Mouse (Mus musculus): ENCODE measurements around the gene Ipo5. TPM values are rescaled to one million over a fixed set of nuclear protein-coding genes. Genes with fewer than 3 reads are reported as not detected.
A peak's percentile ranks its signal among the peaks of the same experiment; 100 is the strongest.

Gene Ipo5
- polyA plus RNA-seq, 1 experiment from 2014 or later, result 74.7 TPM

DNA sequence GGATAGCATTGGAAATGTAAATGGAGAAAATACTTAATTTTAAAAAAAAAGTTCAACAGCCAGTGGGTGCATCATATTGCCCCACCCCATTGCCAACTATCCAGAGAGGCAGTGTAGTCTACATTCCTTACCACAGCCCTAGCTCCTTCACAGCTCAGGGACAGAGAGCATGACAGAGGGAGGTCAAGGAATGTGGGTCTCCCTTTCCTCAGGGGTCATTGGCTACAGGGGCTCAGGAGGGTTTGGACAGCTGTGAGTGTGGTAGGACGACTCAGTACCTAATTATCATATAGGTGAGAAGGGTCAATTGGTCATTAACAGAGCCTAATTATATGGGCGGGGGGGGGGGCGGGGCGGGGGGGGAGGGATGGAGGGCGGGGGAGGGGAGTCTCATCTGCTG lies 30.4 kb upstream of the Ipo5 start:
- no peak overlapping the region for H3K4me3 ChIP-seq
- no peak overlapping the region for H3K9ac ChIP-seq
- WGBS, result 32% methylated on average over 2 of the region's 5 CpGs
- H3K9me3 ChIP-seq, result no peaks in the 10 kb centered on the region
- no peak overlapping the region for H3K4me2 ChIP-seq
- ATAC-seq (ENCODE audit: insufficient number of reproducible peaks, low FRiP score, low TSS enrichment, low read depth), result no peak
- no peaks in the 10 kb centered on the region for H3K4me1 ChIP-seq
- no peaks in the 10 kb centered on the region for H3K36me3 ChIP-seq
- no peaks in the 10 kb centered on the region for H3K27me3 ChIP-seq
- H3K27ac ChIP-seq, result no peak overlapping the region

GRCm38 (mm10) chr14:120881054-120881453 lies 30.0 kb upstream of the Ipo5 start:
- Histone ChIP-seq H3K9ac (no peak overlapping the region), H3K27ac (no peak overlapping the region), H3K4me3 (no peak overlapping the region), H3K4me2 (no peak overlapping the region), H3K9me3 (no peaks in the 10 kb centered on the region), H3K36me3 (no peaks in the 10 kb centered on the region), H3K4me1 (no peaks in the 10 kb centered on the region), H3K27me3 (no peaks in the 10 kb centered on the region)
- 77% methylated on average over 9 of the region's 9 CpGs for WGBS
- ATAC-seq (ENCODE audit: insufficient number of reproducible peaks, low FRiP score, low TSS enrichment, low read depth), result no peak

GRCm38 (mm10) chr14:120888681-120889080 lies 22.3 kb upstream of the Ipo5 start:
- Histone ChIP-seq H3K9ac (no peak overlapping the region), H3K4me3 (no peak overlapping the region), H3K4me1 (no peaks in the 10 kb centered on the region), H3K9me3 (no peaks in the 10 kb centered on the region), H3K27me3 (no peaks in the 10 kb centered on the region), H3K27ac (no peak overlapping the region), H3K36me3 (no peaks in the 10 kb centered on the region), H3K4me2 (no peak overlapping the region)
- ATAC-seq (ENCODE audit: insufficient number of reproducible peaks, low FRiP score, low TSS enrichment, low read depth), result no peak
- 81% methylated on average over 11 of the region's 11 CpGs for WGBS

DNA sequence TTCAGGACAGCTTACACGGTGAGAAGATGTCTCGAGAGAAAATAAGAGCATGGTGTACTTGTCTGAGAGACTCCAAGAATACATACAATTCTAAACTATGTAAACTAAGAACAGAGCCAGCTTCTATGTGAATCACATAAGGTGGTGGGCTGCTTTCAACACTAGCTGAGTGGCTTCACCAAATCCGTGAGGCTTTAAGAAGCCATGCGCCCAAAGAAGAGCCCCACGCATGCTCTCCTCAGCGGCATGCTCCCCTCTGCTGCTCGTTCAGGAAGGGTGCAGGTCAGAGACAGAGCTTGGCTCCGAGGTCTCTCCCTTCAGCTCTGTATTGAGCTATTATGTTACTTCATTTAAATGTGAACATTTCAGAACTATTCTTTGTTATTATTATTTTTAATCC lies 18.7 kb upstream of the Ipo5 start:
- Histone ChIP-seq H3K27ac (no peak overlapping the region), H3K9ac (no peak overlapping the region), H3K4me3 (no peak overlapping the region), H3K4me2 (no peak overlapping the region), H3K9me3 (no peaks in the 10 kb centered on the region), H3K36me3 (no peaks in the 10 kb centered on the region), H3K27me3 (no peaks in the 10 kb centered on the region), H3K4me1 (no peaks in the 10 kb centered on the region)
- 76% methylated on average over 8 of the region's 8 CpGs for WGBS
- no peak for ATAC-seq (ENCODE audit: insufficient number of reproducible peaks, low FRiP score, low TSS enrichment, low read depth)

DNA sequence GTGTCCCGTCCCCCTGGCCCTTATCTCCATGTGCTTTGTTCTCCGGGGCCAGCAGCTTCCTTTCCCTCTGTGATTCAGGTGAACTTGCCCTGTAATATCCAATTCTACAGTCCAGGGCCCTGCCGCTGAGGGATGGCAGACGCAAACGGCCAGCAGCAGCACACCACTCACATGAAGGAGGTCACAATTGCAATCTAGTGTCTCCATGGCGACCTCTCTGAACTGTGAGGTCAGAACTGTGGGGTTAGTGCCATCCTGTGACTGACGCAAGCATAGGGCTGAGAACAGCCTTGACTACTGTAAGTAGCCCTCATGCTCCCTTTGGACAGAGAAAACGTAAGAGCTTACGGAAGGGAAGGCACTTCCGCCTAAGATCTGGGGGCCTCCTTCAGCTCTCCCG lies 14.4 kb upstream of the Ipo5 start:
- Histone ChIP-seq H3K4me2 (no peak overlapping the region), H3K27me3 (no peaks in the 10 kb centered on the region), H3K9ac (no peak overlapping the region), H3K4me1 (no peaks in the 10 kb centered on the region), H3K27ac (no peak overlapping the region), H3K36me3 (no peaks in the 10 kb centered on the region), H3K4me3 (no peak overlapping the region), H3K9me3 (no peaks in the 10 kb centered on the region)
- no peak for ATAC-seq (ENCODE audit: insufficient number of reproducible peaks, low FRiP score, low TSS enrichment, low read depth)
- 81% methylated on average over 11 of the region's 11 CpGs for WGBS

- H3K4me2 ChIP-seq, result no peak overlapping the region
- no peak for ATAC-seq (ENCODE audit: insufficient number of reproducible peaks, low FRiP score, low TSS enrichment, low read depth)
- H3K9ac ChIP-seq, result no peak overlapping the region
- H3K9me3 ChIP-seq, result no peaks in the 10 kb centered on the region
- 82% methylated on average over 3 of the region's 3 CpGs for WGBS
- H3K36me3 ChIP-seq, result no peaks in the 10 kb centered on the region
- H3K4me1 ChIP-seq, result no peaks in the 10 kb centered on the region
- H3K27me3 ChIP-seq, result no peaks in the 10 kb centered on the region
- H3K4me3 ChIP-seq, result no peak overlapping the region
- no peak overlapping the region for H3K27ac ChIP-seq
Measured at GRCm38 (mm10) chr14:120898876-120899275, 12.1 kb upstream of the Ipo5 start.

- Histone ChIP-seq H3K27me3 (no peaks in the 10 kb centered on the region), H3K36me3 (no peaks in the 10 kb centered on the region), H3K9me3 (no peaks in the 10 kb centered on the region), H3K9ac (no peak overlapping the region), H3K4me2 (no peak overlapping the region), H3K4me3 (no peak overlapping the region), H3K4me1 (peaks cover 13% of the 10 kb centered on the region), H3K27ac (peak overlapping the region; percentile 50; the same call in 1 of the 2 replicates)
- WGBS, result 47% methylated on average over 3 of the region's 3 CpGs
- ATAC-seq (ENCODE audit: insufficient number of reproducible peaks, low FRiP score, low TSS enrichment, low read depth), result no peak
Measured at GRCm38 (mm10) chr14:120909396-120909795, 1.6 kb upstream of the Ipo5 start.

DNA sequence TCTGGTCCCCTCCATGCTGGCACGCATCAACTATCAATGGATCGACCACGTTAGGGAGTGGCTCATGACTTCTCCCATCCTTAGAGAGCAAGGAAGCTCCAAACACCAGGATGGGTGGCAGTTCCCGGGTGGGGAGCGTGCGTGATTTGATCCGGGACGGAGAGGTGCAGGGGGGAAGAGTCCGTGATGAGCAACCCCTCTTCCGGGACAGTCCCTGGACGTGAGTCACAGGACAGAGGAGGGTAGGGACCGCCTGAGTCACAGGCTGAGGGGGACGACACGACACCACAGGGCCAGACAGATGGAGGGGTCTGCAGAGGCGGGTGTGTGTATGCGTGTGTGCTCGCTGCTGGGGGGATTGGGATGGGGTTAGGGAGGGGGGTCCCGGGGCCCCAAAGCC lies 704 bp upstream of the Ipo5 start:
- Histone ChIP-seq H3K9ac (peak overlapping the region; percentile 64), H3K4me1 (peaks cover 13% of the 10 kb centered on the region), H3K9me3 (no peaks in the 10 kb centered on the region), H3K27me3 (no peaks in the 10 kb centered on the region), H3K4me3 (peak overlapping the region; percentile 90), H3K36me3 (no peaks in the 10 kb centered on the region), H3K4me2 (peak overlapping the region; percentile 93), H3K27ac (peak overlapping the region; percentile 85)
- under 1% methylated on average over 17 of the region's 18 CpGs for WGBS
- ATAC-seq (ENCODE audit: insufficient number of reproducible peaks, low FRiP score, low TSS enrichment, low read depth), result peak; percentile 68

DNA sequence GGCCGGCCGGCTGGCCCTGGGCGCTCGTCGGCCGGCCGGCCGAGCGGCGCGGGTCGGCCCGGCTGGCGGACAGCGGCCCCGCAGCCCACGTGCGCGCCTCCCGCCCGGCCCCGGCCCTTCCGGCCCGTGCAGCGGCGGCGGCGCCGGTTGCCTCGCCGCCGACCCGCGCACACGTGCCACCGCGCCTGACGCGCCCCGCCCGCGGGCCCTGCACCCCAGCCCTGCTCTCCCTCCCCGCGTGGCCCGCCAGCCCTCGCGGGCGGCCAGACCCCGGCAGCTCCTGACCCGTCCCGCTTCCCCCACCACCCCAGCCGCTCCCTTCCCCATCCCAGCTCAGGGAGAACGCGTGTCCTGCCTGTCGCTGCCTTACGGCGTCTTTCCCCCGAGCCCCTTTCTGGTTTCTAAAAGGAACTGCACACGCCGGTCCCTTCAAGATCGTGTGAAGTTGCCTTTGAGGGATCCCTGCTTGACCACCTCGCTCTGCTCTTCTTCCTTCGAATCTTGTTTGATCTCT lies 421 bp downstream of the Ipo5 start:
- H3K27ac ChIP-seq, result peak overlapping the region; percentile 92
- peak; percentile 1; the same call in 1 of the 2 replicates for ATAC-seq (ENCODE audit: insufficient number of reproducible peaks, low FRiP score, low TSS enrichment, low read depth)
- H3K4me3 ChIP-seq, result peak overlapping the region; percentile 90
- H3K36me3 ChIP-seq, result no peaks in the 10 kb centered on the region
- H3K27me3 ChIP-seq, result no peaks in the 10 kb centered on the region
- peak overlapping the region; percentile 82 for H3K9ac ChIP-seq
- no peaks in the 10 kb centered on the region for H3K9me3 ChIP-seq
- peaks cover 13% of the 10 kb centered on the region for H3K4me1 ChIP-seq
- WGBS, result under 1% methylated on average over 42 of the region's 63 CpGs
- peak overlapping the region; percentile 53 for H3K4me2 ChIP-seq

DNA sequence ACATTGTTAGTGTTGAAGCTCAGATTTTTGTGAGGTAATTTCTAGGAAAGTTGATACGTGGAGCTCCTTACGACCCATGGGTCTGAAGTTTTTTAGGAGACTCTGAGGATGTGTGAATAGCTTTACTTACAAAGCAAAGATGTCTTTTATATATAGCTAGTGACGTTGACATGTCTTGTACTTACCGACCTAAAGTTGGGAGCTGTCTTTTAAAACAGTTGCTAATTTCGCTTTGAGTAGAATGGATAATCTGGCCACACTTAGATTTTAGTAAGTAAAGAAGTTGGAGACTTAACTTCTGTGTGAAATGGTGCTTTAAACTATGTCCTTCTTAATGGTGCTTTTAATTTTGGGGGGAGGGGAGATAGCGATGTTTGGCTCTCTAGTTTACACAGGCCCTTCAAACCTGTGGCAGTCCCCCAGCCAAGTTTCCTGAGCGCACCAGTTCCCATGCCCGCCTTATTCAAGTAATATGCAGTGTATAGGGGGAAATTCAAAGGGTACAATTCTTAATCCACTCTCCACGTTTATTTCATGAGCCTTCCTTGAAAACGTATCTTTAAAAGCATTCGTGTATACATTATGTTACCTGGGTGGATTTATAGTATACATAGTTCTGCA lies 1.2 kb downstream of the Ipo5 start:
- Histone ChIP-seq H3K27me3 (no peaks in the 10 kb centered on the region), H3K4me1 (peaks cover 13% of the 10 kb centered on the region), H3K4me3 (peak overlapping the region; percentile 90), H3K36me3 (no peaks in the 10 kb centered on the region), H3K4me2 (peak overlapping the region; percentile 53), H3K9ac (no peak overlapping the region), H3K27ac (no peak overlapping the region), H3K9me3 (no peaks in the 10 kb centered on the region)
- no peak for ATAC-seq (ENCODE audit: insufficient number of reproducible peaks, low FRiP score, low TSS enrichment, low read depth)
- 12% methylated on average over 11 of the region's 11 CpGs for WGBS

DNA sequence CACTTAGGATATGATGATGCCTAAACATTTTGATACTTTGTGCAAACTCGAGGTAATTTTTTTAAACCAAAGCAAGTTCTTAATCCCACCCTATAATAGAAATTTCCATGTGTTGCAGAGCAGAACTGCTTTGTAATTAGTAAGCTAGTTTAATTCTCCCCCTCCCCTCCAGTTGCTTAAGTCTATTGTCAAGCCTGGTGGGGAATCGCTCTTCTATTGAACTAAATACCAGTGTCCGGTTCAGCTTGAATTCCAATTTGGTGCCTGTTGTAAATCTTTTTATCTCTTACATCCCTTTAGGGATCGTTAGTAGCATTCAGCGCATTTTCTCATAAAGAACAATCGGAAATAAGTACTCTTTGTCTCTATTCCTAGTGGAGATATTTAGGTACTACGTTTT lies 1.9 kb downstream of the Ipo5 start:
- H3K9ac ChIP-seq, result no peak overlapping the region
- H3K27me3 ChIP-seq, result no peaks in the 10 kb centered on the region
- no peaks in the 10 kb centered on the region for H3K36me3 ChIP-seq
- 38% methylated on average over 7 of the region's 7 CpGs for whole genome bisulfite sequencing
- peak overlapping the region; percentile 53 for H3K4me2 ChIP-seq
- no peaks in the 10 kb centered on the region for H3K9me3 ChIP-seq
- peak overlapping the region; percentile 90; the same call in 1 of the 2 replicates for H3K4me3 ChIP-seq
- H3K27ac ChIP-seq, result no peak overlapping the region
- ATAC-seq (ENCODE audit: insufficient number of reproducible peaks, low FRiP score, low TSS enrichment, low read depth), result no peak
- H3K4me1 ChIP-seq, result peaks cover 13% of the 10 kb centered on the region

GRCm38 (mm10) chr14:120921805-120922204 lies 10.8 kb downstream of the Ipo5 start:
- no peak overlapping the region for H3K4me2 ChIP-seq
- no peaks in the 10 kb centered on the region for H3K9me3 ChIP-seq
- no peak overlapping the region for H3K4me3 ChIP-seq
- WGBS, result 82% methylated on average over 4 of the region's 4 CpGs
- H3K36me3 ChIP-seq, result peaks cover 73% of the 10 kb centered on the region
- no peaks in the 10 kb centered on the region for H3K27me3 ChIP-seq
- H3K4me1 ChIP-seq, result no peaks in the 10 kb centered on the region
- H3K27ac ChIP-seq, result no peak overlapping the region
- no peak for ATAC-seq (ENCODE audit: insufficient number of reproducible peaks, low FRiP score, low TSS enrichment, low read depth)
- no peak overlapping the region for H3K9ac ChIP-seq

GRCm38 (mm10) chr14:120924044-120924443 lies 13.0 kb downstream of the Ipo5 start:
- ATAC-seq (ENCODE audit: insufficient number of reproducible peaks, low FRiP score, low TSS enrichment, low read depth), result no peak

More at GRCm38 (mm10) chr14:120924044-120924443, 13.0 kb downstream of the Ipo5 start:
- 53% methylated on average over 4 of the region's 4 CpGs for WGBS
- Histone ChIP-seq H3K9me3 (no peaks in the 10 kb centered on the region), H3K27ac (no peak overlapping the region), H3K4me2 (no peak overlapping the region), H3K36me3 (peaks cover 86% of the 10 kb centered on the region), H3K27me3 (no peaks in the 10 kb centered on the region), H3K4me1 (no peaks in the 10 kb centered on the region), H3K9ac (no peak overlapping the region), H3K4me3 (no peak overlapping the region)
